Mouse (Mus musculus): Measurements from ENCODE around the gene Add3. TPM values are rescaled to one million over a fixed set of nuclear protein-coding genes. Genes with fewer than 3 reads are reported as not detected.

Gene Add3
- total RNA-seq (2023) = 180 and 188 TPM in 2 replicates

DNA sequence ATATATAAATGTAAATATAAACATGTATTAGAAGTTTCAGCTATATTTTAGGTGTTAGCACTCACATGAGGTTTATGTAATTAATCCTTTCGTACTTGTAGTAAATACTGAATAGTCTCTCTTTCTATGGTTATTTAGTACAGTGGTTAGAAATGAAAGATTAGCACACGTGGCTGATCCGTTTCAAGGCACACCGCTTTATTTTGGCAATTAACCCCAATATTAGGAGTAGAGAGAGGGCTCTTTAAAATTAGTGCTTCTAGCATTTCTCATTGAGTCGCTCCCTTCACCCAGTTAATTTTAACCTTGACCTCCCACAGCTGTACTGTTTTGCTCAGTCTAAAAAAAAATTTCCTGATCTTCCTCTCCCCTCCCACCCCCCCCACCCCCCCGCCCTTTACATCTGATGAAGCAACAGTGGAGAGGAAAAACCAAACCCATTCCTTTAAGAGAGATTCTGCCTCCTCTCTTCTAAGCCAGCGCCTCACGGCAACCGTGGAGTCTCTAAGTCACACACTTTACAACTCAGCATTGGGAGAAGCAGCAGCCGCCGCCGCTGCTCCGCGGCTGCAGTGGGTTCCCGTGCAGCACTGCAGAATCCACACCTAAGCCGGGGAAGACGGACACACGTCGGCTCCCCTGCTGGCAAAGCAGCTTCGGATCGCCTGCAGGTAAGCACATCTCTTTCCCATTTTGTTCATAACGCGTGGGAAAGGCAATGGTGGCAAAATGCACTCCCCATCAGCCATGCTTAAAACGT is at the start of gene Add3:
Gene Add3 (plus strand): TSS at position 400 of the 760 bp plus-strand sequence.

Other genes with a start within 250 kb of the Add3 start
- gene Xpnpep1, start 100.2 kb upstream of the Add3 start, total RNA-seq (2023) = 29.6 and 30.9 TPM in 2 replicates
- gene Mxi1, start 170.1 kb downstream of the Add3 start, total RNA-seq (2023) = 96.0 and 98.9 TPM in 2 replicates
- not detected in 2 replicates for gene Gm10197, start 231.3 kb downstream of the Add3 start, total RNA-seq (2023)